8 mouse cellular contexts compared by ENCODE assay signal in genomic region chr7:126847421-126848398, GRCm38 (mm10). TPM values are rescaled to one million over a fixed set of nuclear protein-coding genes. Genes with fewer than 3 reads are reported as not detected.
DNase-seq lines count a peak whose midpoint lies in the region; ATAC-seq and TF ChIP-seq lines count a peak whose summit lies in the region.

No protein-coding gene starts in this region.

- H3K36me3 ChIP-seq in kidney, postnatal 0 days (ENCODE audit: insufficient read depth, low read length), result peaks cover 7% of the 10 kb centered on the region
- peaks cover 12% of the 10 kb centered on the region for H3K36me3 ChIP-seq in embryonic facial prominence, embryonic 14.5 days (ENCODE audit: control insufficient read depth, insufficient read depth, low read length)
- H3K36me3 ChIP-seq in limb, embryonic 14.5 days (ENCODE audit: control insufficient read depth, insufficient read depth, low read length), result peaks cover 12% of the 10 kb centered on the region
- H3K36me3 ChIP-seq in stomach, embryonic 14.5 days (ENCODE audit: control insufficient read depth, insufficient read depth, low read length), result peaks cover 6% of the 10 kb centered on the region

- H3K27me3 ChIP-seq in kidney, postnatal 0 days (ENCODE audit: insufficient read depth, low read length), result peaks cover 10% of the 10 kb centered on the region; the same call in 1 of the 2 replicates
- H3K27me3 ChIP-seq in embryonic facial prominence, embryonic 14.5 days (replicated peaks; ENCODE audit: control insufficient read depth, insufficient read depth, low read length), result peaks cover 32% of the 10 kb centered on the region
- peaks cover 32% of the 10 kb centered on the region for H3K27me3 ChIP-seq in limb, embryonic 14.5 days (ENCODE audit: control insufficient read depth, insufficient read depth, low read length)
- peaks cover 12% of the 10 kb centered on the region for H3K27me3 ChIP-seq in stomach, embryonic 14.5 days (ENCODE audit: control insufficient read depth, insufficient read depth, low read length)

- peak overlapping the region; percentile 59 for H3K4me3 ChIP-seq in kidney, postnatal 0 days (replicated peaks; ENCODE audit: low read depth, low read length)
- H3K4me3 ChIP-seq in embryonic facial prominence, embryonic 14.5 days (ENCODE audit: low read depth, low read length), result peak overlapping the region; percentile 57
- peak overlapping the region; percentile 50 for H3K4me3 ChIP-seq in limb, embryonic 14.5 days (replicated peaks; ENCODE audit: low read length)
- peak overlapping the region; percentile 50 for H3K4me3 ChIP-seq in stomach, embryonic 14.5 days (ENCODE audit: low read depth, low read length)

- no peaks in the 10 kb centered on the region for H3K9me3 ChIP-seq in kidney, postnatal 0 days (replicated peaks; ENCODE audit: low read length)
- H3K9me3 ChIP-seq in embryonic facial prominence, embryonic 14.5 days (ENCODE audit: control insufficient read depth, low read length), result no peaks in the 10 kb centered on the region
- no peaks in the 10 kb centered on the region for H3K9me3 ChIP-seq in limb, embryonic 14.5 days (ENCODE audit: control insufficient read depth, low read length)
- no peaks in the 10 kb centered on the region for H3K9me3 ChIP-seq in stomach, embryonic 14.5 days (ENCODE audit: control insufficient read depth, low read depth, low read length)

- WGBS in kidney, postnatal 0 days, result 1% methylated on average over 60 of the region's 74 CpGs
- WGBS in embryonic facial prominence, embryonic 14.5 days, result 1% methylated on average over 30 of the region's 74 CpGs
- 1% methylated on average over 45 of the region's 74 CpGs for WGBS in limb, embryonic 14.5 days
- WGBS in stomach, embryonic 14.5 days, result under 1% methylated on average over 74 of the region's 74 CpGs

- peak overlapping the region; percentile 99 for H3K4me2 ChIP-seq in kidney, postnatal 0 days (ENCODE audit: low read length)
- peak overlapping the region; percentile 99 for H3K4me2 ChIP-seq in embryonic facial prominence, embryonic 14.5 days (ENCODE audit: low read depth, low read length)
- H3K4me2 ChIP-seq in limb, embryonic 14.5 days (replicated peaks; ENCODE audit: low read depth, low read length, severe bottlenecking), result peak overlapping the region; percentile 97
- H3K4me2 ChIP-seq in stomach, embryonic 14.5 days (replicated peaks; ENCODE audit: low read depth, low read length), result peak overlapping the region; percentile 99

- no peak for TF ChIP-seq POLR2A in limb, embryonic 14.5 days (IDR thresholded peaks at IDR 0.05; ENCODE audit: borderline replicate concordance, extremely low read depth, insufficient read depth, insufficient read length)

- TF ChIP-seq CTCF in kidney, postnatal 0 days (IDR thresholded peaks at IDR 0.05; ENCODE audit: low read depth), result no peak

- DNase-seq in kidney, postnatal 0 days (ENCODE audit: low spot score), result no peak
- DNase-seq in kidney, postnatal 14 days, result no peak
- peak; percentile 34 for DNase-seq in adrenal gland, postnatal 25 days
- DNase-seq in embryonic facial prominence, embryonic 14.5 days (ENCODE audit: low spot score), result peak; percentile 54
- DNase-seq in limb, embryonic 14.5 days (ENCODE audit: low spot score), result peak; percentile 38
- DNase-seq in gastrocnemius, postnatal 10 days, result no peak
- DNase-seq in lung, postnatal 14 days, result no peak

- no peak overlapping the region for H3K27ac ChIP-seq in kidney, postnatal 0 days
- H3K27ac ChIP-seq in embryonic facial prominence, embryonic 14.5 days (replicated peaks; ENCODE audit: low read depth, low read length), result no peak overlapping the region
- no peak overlapping the region for H3K27ac ChIP-seq in limb, embryonic 14.5 days (replicated peaks; ENCODE audit: low read depth, low read length)
- no peak overlapping the region for H3K27ac ChIP-seq in stomach, embryonic 14.5 days (ENCODE audit: low read length)

- peak overlapping the region; percentile 62 for H3K9ac ChIP-seq in kidney, postnatal 0 days (ENCODE audit: low read depth, low read length)
- peak overlapping the region; percentile 62 for H3K9ac ChIP-seq in embryonic facial prominence, embryonic 14.5 days (ENCODE audit: low read depth, low read length)
- peak overlapping the region; percentile 58 for H3K9ac ChIP-seq in limb, embryonic 14.5 days (ENCODE audit: low read depth, low read length, severe bottlenecking)
- H3K9ac ChIP-seq in stomach, embryonic 14.5 days (replicated peaks; ENCODE audit: low read depth, low read length), result peak overlapping the region; percentile 52

- peak; percentile 22; the same call in 1 of the 2 replicates for ATAC-seq in kidney, postnatal 0 days (replicated peaks; ENCODE audit: low FRiP score, low read depth)
- ATAC-seq in embryonic facial prominence, embryonic 14.5 days (ENCODE audit: low read depth), result peak; percentile 66
- 0 out of 2 replicates have a peak, but pooled peaks have one; percentile 24 for ATAC-seq in limb, embryonic 14.5 days (ENCODE audit: low FRiP score, low read depth)
- peak; percentile 15; the same call in 1 of the 2 replicates for ATAC-seq in stomach, embryonic 14.5 days (ENCODE audit: insufficient number of reproducible peaks, insufficient read depth, low FRiP score, low read depth)

- 0 out of 2 replicates have a peak, but pooled peaks cover 9% of the 10 kb centered on the region for H3K4me1 ChIP-seq in kidney, postnatal 0 days (replicated peaks; ENCODE audit: insufficient read depth, low read length)
- peaks cover 7% of the 10 kb centered on the region; the same call in 1 of the 2 replicates for H3K4me1 ChIP-seq in embryonic facial prominence, embryonic 14.5 days (ENCODE audit: control insufficient read depth, insufficient read depth, low read length)
- peaks cover 6% of the 10 kb centered on the region; the same call in 1 of the 2 replicates for H3K4me1 ChIP-seq in limb, embryonic 14.5 days (ENCODE audit: control insufficient read depth, insufficient read depth, low read length)
- H3K4me1 ChIP-seq in stomach, embryonic 14.5 days (ENCODE audit: control insufficient read depth, insufficient read depth, low read length), result peaks cover 10% of the 10 kb centered on the region; the same call in 1 of the 2 replicates

RNA-seq across cellular contexts. Expression of gene Doc2a, which starts 0.5 kb away (rescaled TPM):
- 7.6 and 7.7 TPM in 2 replicates for polyA plus RNA-seq in kidney, postnatal 0 days (2015; fragmentation: Nextera tagmentation; extraction: Ambion mirVana)
- total RNA-seq in adrenal gland, postnatal 25 days (2021), result 0.52 and 1.9 TPM in 2 replicates
- polyA plus RNA-seq in embryonic facial prominence, embryonic 14.5 days (2014; fragmentation: Nextera tagmentation; extraction: Ambion mirVana), result 1.7 and 2.0 TPM in 2 replicates
- 1.3 and 2.8 TPM in 2 replicates for polyA plus RNA-seq in limb, embryonic 14.5 days (2012; rRNA removed)
- 0.76 and 0.92 TPM in 2 replicates for polyA plus RNA-seq in limb, embryonic 14.5 days (2014; fragmentation: Nextera tagmentation; extraction: Ambion mirVana)
- polyA plus RNA-seq in stomach, embryonic 14.5 days (2014; fragmentation: Nextera tagmentation; extraction: Ambion mirVana), result 0.75 and 2.0 TPM in 2 replicates
- under 1 TPM; 0.14 to 0.68 TPM for total RNA-seq in gastrocnemius, postnatal 10 days (2021)

RNA-seq across cellular contexts. Expression of gene Hirip3, which starts 14.1 kb away (rescaled TPM):
- 16.3 and 20.5 TPM in 2 replicates for polyA plus RNA-seq in kidney, postnatal 0 days (2015; fragmentation: Nextera tagmentation; extraction: Ambion mirVana)
- total RNA-seq in adrenal gland, postnatal 25 days (2021), result 23.2 and 39.1 TPM in 2 replicates
- 13.2 and 14.8 TPM in 2 replicates for polyA plus RNA-seq in embryonic facial prominence, embryonic 14.5 days (2014; fragmentation: Nextera tagmentation; extraction: Ambion mirVana)
- polyA plus RNA-seq in limb, embryonic 14.5 days (2012; rRNA removed), result 55.1 and 120 TPM in 2 replicates
- polyA plus RNA-seq in limb, embryonic 14.5 days (2014; fragmentation: Nextera tagmentation; extraction: Ambion mirVana), result 15.2 and 16.1 TPM in 2 replicates
- polyA plus RNA-seq in stomach, embryonic 14.5 days (2014; fragmentation: Nextera tagmentation; extraction: Ambion mirVana), result 20.2 and 21.2 TPM in 2 replicates
- 10 to 100 TPM; 11.9 to 18.1 TPM for total RNA-seq in gastrocnemius, postnatal 10 days (2021)

RNA-seq across cellular contexts. Expression of gene Ino80e, which starts 14.5 kb away (rescaled TPM):
- polyA plus RNA-seq in kidney, postnatal 0 days (2015; fragmentation: Nextera tagmentation; extraction: Ambion mirVana), result 67.1 and 68.7 TPM in 2 replicates
- 44.4 and 50.5 TPM in 2 replicates for total RNA-seq in adrenal gland, postnatal 25 days (2021)
- polyA plus RNA-seq in embryonic facial prominence, embryonic 14.5 days (2014; fragmentation: Nextera tagmentation; extraction: Ambion mirVana), result 75.0 and 86.1 TPM in 2 replicates
- polyA plus RNA-seq in limb, embryonic 14.5 days (2012; rRNA removed), result 84.3 and 89.8 TPM in 2 replicates
- 86.7 TPM in 2 replicates for polyA plus RNA-seq in limb, embryonic 14.5 days (2014; fragmentation: Nextera tagmentation; extraction: Ambion mirVana)
- polyA plus RNA-seq in stomach, embryonic 14.5 days (2014; fragmentation: Nextera tagmentation; extraction: Ambion mirVana), result 78.2 and 80.3 TPM in 2 replicates
- 10 to 100 TPM; 18.6 to 23.6 TPM for total RNA-seq in gastrocnemius, postnatal 10 days (2021)

RNA-seq across cellular contexts. Expression of gene 4930451I11Rik, which starts 16.3 kb away (rescaled TPM):
- polyA plus RNA-seq in kidney, postnatal 0 days (2015; fragmentation: Nextera tagmentation; extraction: Ambion mirVana), result 0.37 TPM in 1 of 2 replicates, not detected in the other
- total RNA-seq in adrenal gland, postnatal 25 days (2021), result not detected in 2 replicates
- polyA plus RNA-seq in embryonic facial prominence, embryonic 14.5 days (2014; fragmentation: Nextera tagmentation; extraction: Ambion mirVana), result not detected in 2 replicates
- polyA plus RNA-seq in limb, embryonic 14.5 days (2012; rRNA removed), result not detected in 2 replicates
- polyA plus RNA-seq in limb, embryonic 14.5 days (2014; fragmentation: Nextera tagmentation; extraction: Ambion mirVana), result not detected in 2 replicates
- not detected in 2 replicates for polyA plus RNA-seq in stomach, embryonic 14.5 days (2014; fragmentation: Nextera tagmentation; extraction: Ambion mirVana)
- total RNA-seq in gastrocnemius, postnatal 10 days (2021), result not detected

RNA-seq across cellular contexts. Expression of gene Taok2, which starts 36.8 kb away (rescaled TPM):
- 26.2 and 30.0 TPM in 2 replicates for polyA plus RNA-seq in kidney, postnatal 0 days (2015; fragmentation: Nextera tagmentation; extraction: Ambion mirVana)
- total RNA-seq in adrenal gland, postnatal 25 days (2021), result 82.8 and 89.5 TPM in 2 replicates
- 29.1 and 31.9 TPM in 2 replicates for polyA plus RNA-seq in embryonic facial prominence, embryonic 14.5 days (2014; fragmentation: Nextera tagmentation; extraction: Ambion mirVana)
- 106 and 121 TPM in 2 replicates for polyA plus RNA-seq in limb, embryonic 14.5 days (2012; rRNA removed)
- 28.5 and 37.1 TPM in 2 replicates for polyA plus RNA-seq in limb, embryonic 14.5 days (2014; fragmentation: Nextera tagmentation; extraction: Ambion mirVana)
- polyA plus RNA-seq in stomach, embryonic 14.5 days (2014; fragmentation: Nextera tagmentation; extraction: Ambion mirVana), result 28.0 and 30.2 TPM in 2 replicates
- 10 to 100 TPM; 40.2 to 52.3 TPM for total RNA-seq in gastrocnemius, postnatal 10 days (2021)

Comparison
In these comparisons a context has a peak if more than half of its experiments do, and no peak if none do; other contexts are left out.
1. ATAC-seq: peak in every context shown above with its lines; median percentile 66 in embryonic facial prominence, embryonic 14.5 days; 24 in limb, embryonic 14.5 days; 22 in kidney, postnatal 0 days; 15 in stomach, embryonic 14.5 days.
2. DNase-seq: peak in adrenal gland, postnatal 25 days (single experiment), embryonic facial prominence, embryonic 14.5 days (single experiment) and limb, embryonic 14.5 days (single experiment); none in kidney, postnatal 0 days (single experiment), kidney, postnatal 14 days (single experiment), gastrocnemius, postnatal 10 days (single experiment) and lung, postnatal 14 days (single experiment).
3. Peak in every context shown above with its lines, with median percentiles within 50 percentile points of each other: H3K4me2 ChIP-seq, H3K4me3 ChIP-seq and H3K9ac ChIP-seq.